Mouse (Mus musculus) liver, postnatal 0 days (tissue): Measurements from ENCODE around the gene Col20a1.

ENCODE experiments used
- CTCF ChIP-seq: sonication (generic); IDR thresholded peaks from 2 replicates; pipeline ENCODE4 v1.5.1; 2016; ENCODE audit warnings: antibody characterized with exemption, low read depth
- EP300 ChIP-seq: IDR thresholded peaks from 2 replicates; pipeline ENCODE4 v1.6.1; 2016; ENCODE audit warnings: antibody characterized with exemption, low read depth, mild to moderate bottlenecking

DNA sequence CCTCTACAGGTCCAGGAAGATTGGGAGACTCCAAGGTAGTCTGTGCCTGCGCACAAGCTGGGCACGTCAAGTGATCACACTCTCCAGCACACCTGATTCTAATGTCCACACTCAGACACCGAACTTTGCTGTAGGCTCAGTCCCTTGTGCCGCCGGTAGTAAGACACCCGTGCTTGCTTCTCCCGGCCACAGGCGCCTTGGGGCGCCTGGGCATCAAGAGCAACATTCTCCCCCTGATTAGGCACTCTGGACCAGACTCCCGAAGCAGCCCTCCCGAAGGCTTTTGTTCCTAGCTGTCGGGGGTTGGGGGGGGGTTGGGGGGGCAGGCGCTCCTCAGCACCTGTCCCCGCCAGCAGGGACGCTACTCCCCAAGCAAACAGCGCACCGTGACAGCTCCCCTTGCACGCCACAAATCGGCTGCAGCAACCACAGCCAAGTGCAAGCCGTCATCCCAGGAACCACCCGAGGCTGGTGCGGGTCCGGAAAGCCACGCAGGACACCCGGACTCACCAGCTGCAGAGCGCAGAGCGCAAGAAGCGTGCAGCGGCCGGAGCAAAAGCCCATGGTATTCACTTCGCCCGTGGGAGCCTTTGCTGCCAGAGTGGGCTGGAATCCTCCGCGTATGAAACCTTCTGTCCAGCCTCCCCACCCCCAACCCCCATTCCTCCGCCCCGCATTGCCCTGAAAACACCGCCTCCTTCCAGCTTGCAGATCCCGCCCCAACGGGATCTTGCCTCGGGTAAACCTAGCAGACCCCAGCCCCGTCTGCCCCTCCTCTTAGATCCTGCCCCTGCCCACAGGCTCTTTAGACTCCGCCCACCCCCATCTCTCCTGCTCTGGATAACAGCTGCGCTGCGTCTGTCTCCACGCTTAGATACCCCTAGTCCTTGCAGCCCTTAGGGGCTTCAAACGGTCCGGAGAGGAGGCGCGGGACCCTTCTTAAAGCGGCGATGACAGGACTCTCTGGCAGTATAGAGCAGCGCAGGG lies 32.0 kb upstream of the Col20a1 start, which contains the start of gene Nkain4:
- TF ChIP-seq CTCF = no peak
- no peak for TF ChIP-seq EP300
